Mouse (Mus musculus) embryonic stem cell, embryonic (primary cell): Measurements from ENCODE around the gene Dynll1.

Source experiments
- CTCF ChIA-PET, 4 experiments: fragments of 300-600 bp in 2 of 4; fragments of 350-600 bp in 2 of 4; sonication (Branson Sonifier 250); formaldehyde crosslinking; loops; one replicate each; lab custom pipeline; 2022; ENCODE audit warnings: inconsistent platforms in 2 of 4; lab: Charles Lee
- POLR2A ChIA-PET, 4 experiments: fragments of 300-600 bp in 2 of 4; fragments of 350-600 bp in 2 of 4; sonication (Branson Sonifier 250); formaldehyde crosslinking; loops; one replicate each; lab custom pipeline; 2022; ENCODE audit warnings: antibody characterized with exemption in 4 of 4, inconsistent platforms in 1 of 4; lab: Charles Lee

Dynll1 gene

GRCm38 (mm10) chr5:115279226-115280049 lies 21.4 kb downstream of the Dynll1 start, which contains the start of gene Coq5:
Gene Coq5, plus strand, starts transcription at chr5:115279666.
- CTCF ChIA-PET = interaction anchor here in 2 of 4 experiments (0.6 to 1.6 kb wide), 7 partner anchors 13 to 114 kb away, joined by 3 to 4 read pairs (median 3); no protein-coding TSS in a partner anchor
- POLR2A ChIA-PET = interaction anchor here in 3 of 4 experiments (0.6 to 2.1 kb wide), 17 partner anchors 11 to 209 kb away, joined by 3 to 7 read pairs (median 3); partner anchors contain the start of genes Dynll1 (in 2 of the 3) and Pop5 (in 1 of the 3)

GRCm38 (mm10) chr5:115278785-115279184 lies 22.0 kb downstream of the Dynll1 start:
- CTCF ChIA-PET = interaction anchor here in 1 of 4 experiments (1.6 kb wide), 1 partner anchor 111 kb away, joined by 4 read pairs; no protein-coding TSS in a partner anchor
- POLR2A ChIA-PET = interaction anchor here in 3 of 4 experiments (0.6 to 2.0 kb wide), 6 partner anchors 40 to 197 kb away, joined by 3 to 4 read pairs (median 3); partner anchors contain the start of gene Pop5 (in 1 of the 3)

DNA sequence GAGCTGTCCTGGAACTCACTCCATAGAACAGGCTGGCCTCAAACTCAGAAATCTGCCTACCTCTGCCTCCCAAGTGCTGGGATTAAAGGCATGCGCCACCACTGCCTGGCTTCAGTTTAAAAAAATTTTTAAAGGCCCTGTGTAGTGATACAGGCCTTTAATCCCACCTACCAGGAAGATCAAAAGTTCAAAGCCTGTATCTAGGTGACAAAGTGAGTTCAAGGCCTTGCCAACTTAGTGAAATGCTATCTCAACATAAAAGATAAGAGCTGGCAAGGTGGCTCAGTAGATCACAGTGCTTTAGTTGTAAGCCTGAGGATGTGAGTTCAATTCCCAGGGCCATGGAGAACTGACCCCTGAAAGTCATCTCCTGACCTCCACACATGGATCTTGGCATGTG lies 22.7 kb downstream of the Dynll1 start:
- ChIA-PET CTCF (no interaction called here), POLR2A (interaction anchor here in 3 of 4 experiments (0.6 kb wide), 4 partner anchors 21 to 129 kb away, joined by 3 to 4 read pairs (median 3); no protein-coding TSS in a partner anchor)

DNA sequence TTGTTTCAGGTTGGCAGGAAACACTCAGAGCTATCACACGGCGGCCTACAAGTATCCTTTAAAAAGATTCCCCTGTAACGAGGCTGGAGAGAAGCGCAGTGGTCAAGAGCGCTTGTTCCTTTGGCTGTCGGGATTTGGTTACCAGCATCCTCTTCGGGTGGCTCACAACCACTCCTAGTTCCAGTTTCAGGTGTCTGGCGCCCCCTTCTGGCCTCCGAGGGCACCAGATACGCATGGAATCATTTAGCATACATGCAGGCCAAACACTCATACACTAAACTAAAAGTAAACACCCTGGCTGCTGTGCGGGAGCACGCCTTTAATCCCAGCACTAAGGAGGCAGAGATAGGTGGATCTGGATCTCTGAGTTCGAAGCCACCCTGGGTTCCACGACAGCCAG lies 24.8 kb downstream of the Dynll1 start:
- POLR2A ChIA-PET = interaction anchor here in 3 of 4 experiments (0.6 to 4.7 kb wide), 6 partner anchors 15 to 1350 kb away, joined by 3 to 28 read pairs (median 3); partner anchors contain the start of genes Dynll1 (in 1 of the 3) and Unc119b (in 1 of the 3)
- CTCF ChIA-PET = interaction anchor here in 3 of 4 experiments (0.6 to 1.6 kb wide), 4 partner anchors 96 to 187 kb away, joined by 3 to 6 read pairs (median 4); no protein-coding TSS in a partner anchor

- ChIA-PET CTCF (interaction anchor here in 2 of 4 experiments (0.6 to 2.0 kb wide), 9 partner anchors 14 to 458 kb away, joined by 3 to 5 read pairs (median 4); partner anchors contain the start of gene Pop5 (in 1 of the 2)), POLR2A (interaction anchor here (0.5 to 4.7 kb wide), 22 partner anchors 9 to 296 kb away, joined by 3 to 28 read pairs (median 4); partner anchors contain the start of genes Dynll1 (in 1 of the 4) and Mlec (in 1 of the 4))
Measured at GRCm38 (mm10) chr5:115274771-115275170, 26.0 kb downstream of the Dynll1 start.

DNA sequence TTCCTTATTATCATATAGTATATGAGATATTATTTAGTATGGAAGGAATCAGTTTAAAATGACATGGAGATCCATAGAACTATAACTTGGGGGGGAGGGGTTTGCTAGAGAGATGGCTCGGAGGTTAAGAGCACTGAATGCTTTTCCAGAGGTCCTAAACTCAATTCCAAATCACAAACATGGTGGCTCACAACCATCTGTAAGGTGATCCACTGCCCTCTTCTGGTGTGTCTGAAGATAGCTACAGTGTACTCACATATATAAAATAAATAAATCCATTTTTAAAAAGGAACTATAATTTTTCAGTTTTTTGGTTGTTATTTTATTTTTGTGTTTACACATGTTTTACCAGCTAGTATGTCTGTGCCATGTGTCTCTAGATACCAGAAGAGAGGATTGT lies 26.4 kb downstream of the Dynll1 start:
- ChIA-PET POLR2A (interaction anchor here (0.5 to 4.7 kb wide), 23 partner anchors 9 to 295 kb away, joined by 3 to 28 read pairs (median 4); partner anchors contain the start of genes Dynll1 (in 1 of the 4) and Mlec (in 1 of the 4)), CTCF (interaction anchor here in 2 of 4 experiments (0.6 to 2.0 kb wide), 8 partner anchors 14 to 458 kb away, joined by 3 to 5 read pairs (median 4); partner anchors contain the start of gene Pop5 (in 1 of the 2))

GRCm38 (mm10) chr5:115273549-115274135 lies 27.2 kb downstream of the Dynll1 start:
- CTCF ChIA-PET = interaction anchor here in 3 of 4 experiments (0.6 to 2.0 kb wide), 10 partner anchors 13 to 511 kb away, joined by 3 to 9 read pairs (median 4); partner anchors contain the start of gene Pop5 (in 1 of the 3)
- POLR2A ChIA-PET = interaction anchor here in 3 of 4 experiments (0.6 to 4.7 kb wide), 60 partner anchors 8 to 874 kb away, joined by 3 to 31 read pairs (median 5); partner anchors contain the start of genes Dynll1 (in 3 of the 3), Cabp1 (in 2 of the 3), Mlec (in 2 of the 3) and Pop5 (in 1 of the 3)

- ChIA-PET POLR2A (interaction anchor here in 3 of 4 experiments (0.6 to 4.7 kb wide), 96 partner anchors 10 to 873 kb away, joined by 3 to 31 read pairs (median 5); partner anchors contain the start of genes Dynll1 (in 3 of the 3), Cabp1 (in 2 of the 3), Mlec (in 2 of the 3) and Acads (in 1 of the 3)), CTCF (interaction anchor here (0.6 to 2.0 kb wide), 10 partner anchors 13 to 1051 kb away, joined by 3 to 6 read pairs (median 4); partner anchors contain the start of gene Pop5 (in 1 of the 4))
Measured at GRCm38 (mm10) chr5:115272812-115273548, 27.8 kb downstream of the Dynll1 start, which contains the start of gene Rnf10. Gene Rnf10, minus strand, starts transcription at chr5:115272898.

DNA sequence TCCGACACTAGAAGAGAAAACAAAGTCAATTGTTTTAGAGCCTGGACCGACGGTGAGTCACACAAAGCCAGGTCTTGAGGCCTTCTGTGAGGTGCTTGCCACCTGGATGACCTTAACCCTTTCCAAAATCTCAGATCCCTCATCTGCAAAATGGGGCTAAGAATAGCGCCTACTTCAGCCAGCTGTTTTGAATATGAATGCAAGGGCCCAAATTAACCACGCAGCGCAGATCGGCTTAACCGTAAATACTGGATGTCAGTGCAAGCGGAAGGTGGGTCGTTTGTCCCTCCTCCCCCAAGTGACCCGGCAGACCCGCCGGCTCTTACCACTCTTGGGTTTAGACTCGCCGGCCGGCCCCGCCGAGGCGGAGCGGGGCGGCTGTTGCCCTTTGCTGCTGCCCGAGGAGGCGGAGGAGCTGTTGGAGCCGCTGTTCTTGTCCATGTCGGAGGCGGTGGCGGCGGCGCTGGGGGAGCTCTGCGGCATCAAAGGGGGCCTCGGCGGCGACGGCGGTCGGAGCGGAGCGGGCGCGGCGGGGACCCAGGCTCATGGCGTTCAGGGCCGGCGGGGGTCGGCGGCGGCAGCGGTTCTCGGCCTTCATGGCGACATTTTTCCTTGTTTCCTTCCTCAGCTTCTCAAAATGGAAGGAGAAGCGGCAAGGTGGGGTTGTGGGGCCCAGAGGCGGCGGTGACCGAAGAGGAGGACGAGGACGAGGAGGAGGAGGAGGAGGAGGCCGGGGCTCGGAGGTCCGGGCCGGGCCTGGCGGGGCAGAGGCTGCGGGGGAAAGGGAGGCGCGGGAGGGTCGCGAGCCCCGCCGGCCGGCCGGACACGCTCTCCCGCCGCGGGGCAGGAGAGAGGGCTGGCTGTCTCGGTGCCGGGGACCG lies 28.6 kb downstream of the Dynll1 start:
- ChIA-PET CTCF (interaction anchor here (0.6 to 1.8 kb wide), 8 partner anchors 22 to 293 kb away, joined by 3 to 6 read pairs (median 3); partner anchors contain the start of gene Pop5 (in 1 of the 4)), POLR2A (interaction anchor here in 3 of 4 experiments (0.6 to 4.7 kb wide), 98 partner anchors 9 to 446 kb away, joined by 3 to 31 read pairs (median 5); partner anchors contain the start of genes Dynll1 (in 3 of the 3), Cabp1 (in 2 of the 3), Mlec (in 2 of the 3) and Acads (in 1 of the 3))

DNA sequence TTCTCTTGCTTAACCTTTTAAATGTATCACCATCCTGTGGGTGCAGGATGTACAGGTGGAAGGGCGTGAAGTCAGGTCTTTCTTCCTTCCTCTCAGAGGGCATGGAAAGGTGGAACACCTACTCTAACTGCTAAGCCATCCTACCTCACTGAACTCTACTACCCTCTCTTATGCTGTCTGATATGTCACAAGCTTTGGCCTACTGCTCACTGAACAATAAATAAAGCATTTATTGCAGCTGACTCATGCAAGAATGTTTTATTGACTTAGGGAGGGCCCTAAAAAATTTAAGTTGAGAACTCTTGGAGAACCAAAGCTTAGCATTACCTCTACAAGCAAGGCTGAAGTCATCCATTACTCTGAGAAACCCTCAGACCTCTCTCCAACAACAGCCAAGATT lies 30.8 kb downstream of the Dynll1 start:
- ChIA-PET POLR2A (interaction anchor here in 3 of 4 experiments (0.9 to 3.6 kb wide), 12 partner anchors 9 to 288 kb away, joined by 3 to 17 read pairs (median 4); no protein-coding TSS in a partner anchor), CTCF (no interaction called here)

DNA sequence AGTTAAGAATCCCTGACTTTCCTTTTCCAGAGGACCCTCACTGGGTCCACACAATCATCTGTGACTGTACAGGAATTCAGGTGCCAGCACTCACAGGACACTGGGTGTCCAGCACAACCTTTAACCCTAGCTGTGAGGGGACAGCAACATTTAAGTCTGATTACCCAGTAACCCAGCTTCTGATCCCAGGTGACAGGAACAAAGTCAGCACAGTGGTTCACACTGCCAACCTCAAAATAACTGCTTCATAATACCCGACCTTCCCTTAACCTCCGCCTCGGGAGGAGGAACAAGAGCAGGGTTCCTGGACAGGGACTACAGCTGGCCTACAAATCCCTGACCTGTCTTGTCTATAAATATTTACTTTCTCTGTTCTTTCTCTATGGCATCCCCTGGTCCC lies 32.5 kb downstream of the Dynll1 start:
- CTCF ChIA-PET = interaction anchor here in 1 of 4 experiments (0.7 to 1.3 kb wide), 4 partner anchors 12 to 93 kb away, joined by 3 read pairs; partner anchors contain the start of gene Pop5

DNA sequence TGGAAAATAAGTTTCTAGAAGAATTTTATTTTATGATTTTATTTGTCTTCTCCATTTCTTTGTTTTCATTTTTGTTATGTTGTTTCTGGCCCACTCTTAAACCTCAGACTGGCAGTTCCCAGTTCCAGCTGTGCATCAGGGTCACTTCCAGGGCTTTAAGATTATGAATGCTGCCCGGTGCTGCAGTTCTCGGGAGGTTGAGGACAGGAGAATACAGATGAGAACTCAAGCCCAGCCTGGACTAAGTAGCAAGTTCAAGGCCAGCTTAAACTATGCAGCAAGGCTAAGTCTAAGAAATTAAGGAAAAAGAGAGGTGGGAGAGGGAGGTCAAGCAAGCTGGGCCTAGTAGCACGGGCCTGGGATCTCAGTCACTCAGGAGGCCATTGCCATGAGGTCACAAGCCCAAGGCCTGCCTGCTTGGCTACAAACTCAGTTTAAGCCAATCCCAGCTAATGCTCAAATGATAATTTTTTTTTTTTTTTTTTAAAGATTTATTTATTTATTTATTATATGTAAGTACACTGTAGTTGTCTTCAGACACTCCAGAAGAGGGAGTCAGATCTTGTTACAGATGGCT lies 33.2 kb downstream of the Dynll1 start:
- CTCF ChIA-PET = interaction anchor here in 1 of 4 experiments (0.7 to 1.1 kb wide), 3 partner anchors 13 to 92 kb away, joined by 3 read pairs; partner anchors contain the start of gene Pop5

More for the DNA sequence above, 32.5 kb downstream of the Dynll1 start:
- POLR2A ChIA-PET = interaction anchor here in 3 of 4 experiments (0.6 to 3.6 kb wide), 17 partner anchors 8 to 647 kb away, joined by 3 to 17 read pairs (median 3); partner anchors contain the start of gene Dynll1 (in 1 of the 3)

GRCm38 (mm10) chr5:115266787-115267468 lies 33.9 kb downstream of the Dynll1 start:
- ChIA-PET POLR2A (interaction anchor here in 3 of 4 experiments (0.6 to 3.6 kb wide), 17 partner anchors 9 to 209 kb away, joined by 3 to 17 read pairs (median 5); partner anchors contain the start of gene Pop5 (in 1 of the 3)), CTCF (interaction anchor here in 2 of 4 experiments (0.6 to 1.4 kb wide), 3 partner anchors 86 to 142 kb away, joined by 3 to 6 read pairs (median 4); no protein-coding TSS in a partner anchor)

More for the DNA sequence above, 33.2 kb downstream of the Dynll1 start:
- POLR2A ChIA-PET = interaction anchor here in 3 of 4 experiments (0.6 to 3.6 kb wide), 16 partner anchors 10 to 646 kb away, joined by 3 to 17 read pairs (median 3); partner anchors contain the start of gene Dynll1 (in 1 of the 3)

DNA sequence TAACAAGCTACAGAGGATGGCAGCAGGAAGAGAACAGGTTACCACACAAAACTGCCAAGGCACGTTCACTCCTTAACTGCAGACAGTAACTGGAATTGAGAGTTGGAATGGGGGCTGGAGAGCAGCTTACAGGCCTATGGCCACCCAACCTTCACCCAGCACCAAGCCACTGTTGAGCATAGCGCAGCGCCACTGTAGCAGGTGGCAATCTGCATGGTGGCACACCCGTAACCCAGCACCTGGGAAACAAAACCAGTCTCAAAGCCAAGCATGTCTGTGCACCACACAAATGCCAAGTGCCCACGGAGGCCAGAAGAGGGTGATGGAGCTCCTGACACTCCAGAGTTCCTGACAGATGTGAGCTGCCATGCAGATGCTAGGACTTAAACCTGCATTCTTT lies 34.5 kb downstream of the Dynll1 start:
- CTCF ChIA-PET = interaction anchor here in 3 of 4 experiments (0.5 to 1.4 kb wide), 4 partner anchors 83 to 141 kb away, joined by 3 to 6 read pairs (median 4); no protein-coding TSS in a partner anchor
- POLR2A ChIA-PET = interaction anchor here (0.5 to 3.6 kb wide), 16 partner anchors 8 to 209 kb away, joined by 3 to 17 read pairs (median 5); partner anchors contain the start of gene Pop5 (in 1 of the 4)
